Mouse (Mus musculus): ENCODE data around the gene Tamm41. TPM values are rescaled to one million over a fixed set of nuclear protein-coding genes. Genes with fewer than 3 reads are reported as not detected.
A peak's percentile ranks its signal among the peaks of the same experiment; 100 is the strongest.

The Tamm41 gene
- polyA plus RNA-seq, 1 experiment from 2014 or later = 104 TPM

DNA sequence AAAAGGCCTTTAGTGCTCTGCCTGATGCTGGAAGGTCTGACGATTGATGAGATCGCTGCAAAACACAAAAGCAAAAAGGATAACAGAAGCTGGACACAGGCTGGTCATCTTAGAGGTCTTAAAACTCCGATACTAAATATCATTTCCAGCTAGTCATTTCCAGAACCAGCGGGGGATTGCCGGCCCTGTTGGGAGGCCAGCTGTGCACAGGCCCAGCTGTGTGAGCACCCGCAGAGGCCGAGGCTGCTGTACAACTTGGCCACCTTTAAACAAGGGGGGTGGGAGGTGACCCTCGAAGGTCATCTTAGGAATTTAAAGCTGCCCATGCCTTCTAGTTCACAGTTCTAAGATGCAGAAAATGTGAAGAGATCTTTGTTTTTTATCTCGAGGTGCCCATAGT, 26.9 kb downstream of the Tamm41 start:
- H3K36me3 ChIP-seq = peaks cover 69% of the 10 kb centered on the region
- peaks cover 13% of the 10 kb centered on the region for H3K4me1 ChIP-seq
- 87% methylated on average over 9 of the region's 9 CpGs for WGBS
- H3K9me3 ChIP-seq (replicated peaks) = no peaks in the 10 kb centered on the region
- no peak overlapping the region for H3K4me3 ChIP-seq
- H3K27me3 ChIP-seq (ENCODE audit: low read depth, poor library complexity, severe bottlenecking) = no peaks in the 10 kb centered on the region
- H3K27ac ChIP-seq = no peak overlapping the region
- DNase-seq (ENCODE audit: low spot score) = no peak

DNA sequence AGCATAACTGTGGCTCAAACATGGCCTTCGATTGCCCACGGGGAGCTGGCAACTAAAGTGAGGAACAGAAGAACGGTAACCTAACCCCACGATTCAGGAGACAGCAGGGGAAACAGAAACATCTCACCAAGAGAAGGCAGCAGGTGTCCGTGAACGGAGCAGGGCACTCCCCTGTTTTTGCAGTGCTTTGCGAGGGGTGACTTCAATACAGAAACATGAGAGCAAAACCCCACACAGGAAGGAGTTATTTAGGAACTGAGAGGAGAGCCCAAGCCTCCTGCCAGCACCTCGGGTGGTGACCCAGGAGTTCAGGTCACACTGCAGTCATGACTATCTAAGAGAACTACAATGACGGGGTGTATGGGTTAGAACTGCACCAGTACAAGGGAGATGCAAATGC, 27.4 kb downstream of the Tamm41 start:
- 85% methylated on average over 9 of the region's 9 CpGs for WGBS
- H3K4me1 ChIP-seq = peaks cover 13% of the 10 kb centered on the region
- H3K9me3 ChIP-seq (replicated peaks) = no peaks in the 10 kb centered on the region
- H3K27ac ChIP-seq = no peak overlapping the region
- H3K4me3 ChIP-seq = no peak overlapping the region
- H3K36me3 ChIP-seq = peaks cover 68% of the 10 kb centered on the region
- DNase-seq (ENCODE audit: low spot score) = no peak
- no peaks in the 10 kb centered on the region for H3K27me3 ChIP-seq (ENCODE audit: low read depth, poor library complexity, severe bottlenecking)

GRCm38 (mm10) chr6:115007728-115008127, 29.9 kb downstream of the Tamm41 start:
- H3K9me3 ChIP-seq (replicated peaks) = no peaks in the 10 kb centered on the region
- H3K4me1 ChIP-seq = peaks cover 13% of the 10 kb centered on the region
- H3K4me3 ChIP-seq = no peak overlapping the region
- DNase-seq (ENCODE audit: low spot score) = peak; percentile 89
- H3K27me3 ChIP-seq (ENCODE audit: low read depth, poor library complexity, severe bottlenecking) = no peaks in the 10 kb centered on the region
- H3K36me3 ChIP-seq = peaks cover 60% of the 10 kb centered on the region
- 36% methylated on average over 5 of the region's 5 CpGs for WGBS
- peak overlapping the region; percentile 31; the same call in 1 of the 2 replicates for H3K27ac ChIP-seq

DNA sequence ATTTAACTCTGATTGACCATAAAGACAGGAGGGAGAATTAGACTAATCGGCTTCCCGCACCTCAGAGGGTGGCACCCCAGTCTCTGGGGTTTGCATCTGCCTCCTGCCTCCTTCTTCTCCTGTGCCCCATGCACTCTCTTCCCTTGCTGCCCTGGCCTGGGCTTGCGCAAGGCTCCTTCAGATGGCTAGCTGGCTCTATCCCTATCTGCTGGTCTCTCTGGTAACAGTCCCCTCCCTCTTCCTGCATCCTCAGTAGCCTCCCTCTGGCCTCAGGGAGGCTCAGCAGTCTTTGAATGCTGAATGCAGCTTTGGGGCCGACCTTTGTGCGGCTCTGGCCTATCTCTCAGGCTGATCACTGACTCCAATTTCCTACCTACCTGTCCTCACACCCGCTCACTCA, 30.7 kb downstream of the Tamm41 start:
- peaks cover 55% of the 10 kb centered on the region for H3K36me3 ChIP-seq
- H3K4me3 ChIP-seq = no peak overlapping the region
- no peaks in the 10 kb centered on the region for H3K9me3 ChIP-seq (replicated peaks)
- H3K4me1 ChIP-seq = peaks cover 10% of the 10 kb centered on the region
- no peaks in the 10 kb centered on the region for H3K27me3 ChIP-seq (ENCODE audit: low read depth, poor library complexity, severe bottlenecking)
- peak overlapping the region; percentile 31; the same call in 1 of the 2 replicates for H3K27ac ChIP-seq
- 61% methylated on average over 6 of the region's 6 CpGs for WGBS
- no peak for DNase-seq (ENCODE audit: low spot score)

DNA sequence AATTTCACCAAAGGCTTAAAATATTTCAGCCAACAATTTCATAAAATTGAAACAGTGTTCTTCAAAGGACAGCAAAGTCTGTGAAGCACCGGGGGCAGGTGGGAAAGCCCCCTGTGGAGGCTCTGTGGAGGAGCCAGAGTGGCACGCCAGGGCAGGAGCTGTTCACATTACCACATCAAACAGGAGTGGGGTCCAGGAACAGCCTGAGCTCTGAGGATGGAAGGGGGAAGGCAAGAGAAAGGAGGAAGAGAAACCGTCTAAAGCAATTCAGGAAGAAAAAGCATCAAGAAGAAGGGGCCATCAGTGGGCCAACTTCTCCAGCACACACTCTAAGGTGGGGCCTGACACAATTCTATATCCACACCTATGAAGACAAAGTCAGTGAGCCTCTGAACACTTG, 31.6 kb downstream of the Tamm41 start:
- Histone ChIP-seq H3K27ac (no peak overlapping the region), H3K4me1 (peaks cover 10% of the 10 kb centered on the region), H3K27me3 (ENCODE audit: low read depth, poor library complexity, severe bottlenecking) (no peaks in the 10 kb centered on the region), H3K36me3 (peaks cover 46% of the 10 kb centered on the region), H3K9me3 (replicated peaks) (no peaks in the 10 kb centered on the region), H3K4me3 (no peak overlapping the region)
- no peak for DNase-seq (ENCODE audit: low spot score)
- 62% methylated on average over 3 of the region's 3 CpGs for WGBS

DNA sequence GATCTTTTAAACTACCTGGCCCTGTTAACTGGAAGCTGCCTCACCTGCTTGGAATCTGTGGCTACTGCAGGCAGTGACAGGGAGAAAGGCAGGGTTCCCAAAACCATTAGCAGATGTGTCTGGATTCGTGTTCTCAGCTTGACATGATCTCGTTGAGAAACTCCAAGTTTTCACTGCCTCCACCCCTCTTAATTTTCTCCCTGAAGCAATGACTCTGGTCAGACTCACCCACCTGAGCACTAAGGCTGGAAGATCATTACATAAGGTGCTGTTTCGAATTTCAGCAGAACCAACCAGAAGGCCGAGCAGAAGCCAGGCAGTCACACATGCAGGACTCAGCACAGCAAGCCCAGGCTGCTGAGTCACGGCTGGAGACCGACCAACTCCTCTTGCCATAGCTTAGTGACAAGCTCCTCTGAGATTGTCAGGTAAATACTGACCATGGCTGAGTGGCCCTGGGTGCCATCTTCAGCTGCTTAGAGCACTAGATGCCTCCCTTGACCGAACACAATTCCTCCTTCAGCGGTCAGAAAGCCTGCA, 32.3 kb downstream of the Tamm41 start:
- Histone ChIP-seq H3K27me3 (ENCODE audit: low read depth, poor library complexity, severe bottlenecking) (no peaks in the 10 kb centered on the region), H3K36me3 (peaks cover 43% of the 10 kb centered on the region), H3K4me1 (peaks cover 10% of the 10 kb centered on the region), H3K4me3 (no peak overlapping the region), H3K9me3 (replicated peaks) (no peaks in the 10 kb centered on the region), H3K27ac (no peak overlapping the region)
- 86% methylated on average over 8 of the region's 8 CpGs for WGBS
- DNase-seq (ENCODE audit: low spot score) = no peak

DNA sequence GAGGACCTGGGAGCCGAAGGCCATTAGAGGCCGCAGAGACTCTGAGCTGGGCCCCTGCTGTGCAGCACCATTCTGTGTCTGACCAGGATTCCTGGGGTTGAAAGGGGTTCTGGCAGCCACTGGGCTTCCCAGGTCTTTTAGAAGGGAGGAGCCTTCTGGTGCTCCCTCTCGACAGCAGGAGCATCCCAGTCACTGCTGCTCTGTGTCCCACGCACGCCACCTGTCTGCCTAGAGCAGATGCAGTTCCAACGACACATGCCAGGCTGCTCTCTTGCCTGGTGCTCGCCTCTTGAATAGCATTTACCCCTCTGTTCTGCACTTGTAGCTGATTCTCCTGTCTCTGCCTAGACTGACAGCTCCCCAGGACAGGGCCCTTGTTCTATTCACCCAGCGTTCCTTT, 33.0 kb downstream of the Tamm41 start:
- H3K27ac ChIP-seq = no peak overlapping the region
- 91% methylated on average over 8 of the region's 8 CpGs for WGBS
- H3K4me3 ChIP-seq = no peak overlapping the region
- H3K9me3 ChIP-seq (replicated peaks) = no peaks in the 10 kb centered on the region
- no peak for DNase-seq (ENCODE audit: low spot score)
- H3K4me1 ChIP-seq = peaks cover 10% of the 10 kb centered on the region
- H3K27me3 ChIP-seq (ENCODE audit: low read depth, poor library complexity, severe bottlenecking) = no peaks in the 10 kb centered on the region
- peaks cover 43% of the 10 kb centered on the region for H3K36me3 ChIP-seq

DNA sequence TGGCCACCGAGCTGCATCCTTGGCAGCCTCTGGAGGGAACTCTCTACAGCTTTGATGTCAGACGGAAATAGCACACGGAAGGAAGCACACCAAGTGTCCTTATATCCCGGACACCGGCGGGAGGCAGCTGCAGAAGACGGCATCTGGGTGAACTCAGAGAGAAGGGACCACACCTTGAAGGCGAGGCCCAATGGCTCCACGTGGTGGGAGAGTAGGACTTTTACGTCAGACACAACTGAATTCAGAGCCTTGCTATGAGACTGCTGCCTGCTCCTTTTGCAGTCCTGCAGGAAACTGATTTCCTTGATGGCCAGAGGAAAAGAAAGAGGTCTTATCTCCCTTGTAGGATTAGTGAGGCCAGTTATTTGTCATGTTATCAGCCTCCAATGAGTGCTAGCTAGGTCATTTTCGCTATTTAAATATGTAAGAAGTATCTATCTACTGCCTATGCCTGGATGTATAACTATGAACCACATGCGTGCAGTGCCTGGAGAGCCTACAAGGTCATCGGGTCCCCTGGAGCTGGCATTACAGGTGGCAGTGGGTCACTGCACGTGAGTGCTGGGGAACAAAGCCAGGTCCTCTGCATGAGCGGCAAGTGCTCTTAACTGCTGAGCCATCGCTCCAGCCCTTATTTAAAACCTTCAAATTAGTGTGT, 39.2 kb downstream of the Tamm41 start:
- DNase-seq (ENCODE audit: low spot score) = no peak
- Histone ChIP-seq H3K27ac (peak overlapping the region; percentile 75), H3K27me3 (ENCODE audit: low read depth, poor library complexity, severe bottlenecking) (no peaks in the 10 kb centered on the region), H3K4me1 (peaks cover 29% of the 10 kb centered on the region), H3K36me3 (peaks cover 10% of the 10 kb centered on the region), H3K9me3 (replicated peaks) (no peaks in the 10 kb centered on the region), H3K4me3 (no peak overlapping the region)
- WGBS = 83% methylated on average over 16 of the region's 16 CpGs

- Histone ChIP-seq H3K4me1 (peaks cover 29% of the 10 kb centered on the region), H3K9me3 (replicated peaks) (no peaks in the 10 kb centered on the region)
Observed at GRCm38 (mm10) chr6:114997471-114997870, 40.2 kb downstream of the Tamm41 start.

GRCm38 (mm10) chr6:114996910-114997309, 40.8 kb downstream of the Tamm41 start:
- Histone ChIP-seq H3K4me1 (peaks cover 29% of the 10 kb centered on the region), H3K36me3 (peaks cover 10% of the 10 kb centered on the region), H3K27ac (peak overlapping the region; percentile 54), H3K27me3 (ENCODE audit: low read depth, poor library complexity, severe bottlenecking) (no peaks in the 10 kb centered on the region), H3K4me3 (no peak overlapping the region), H3K9me3 (replicated peaks) (no peaks in the 10 kb centered on the region)
- 59% methylated on average over 5 of the region's 5 CpGs for WGBS
- DNase-seq (ENCODE audit: low spot score) = no peak

More at GRCm38 (mm10) chr6:114997471-114997870, 40.2 kb downstream of the Tamm41 start:
- Histone ChIP-seq H3K4me3 (no peak overlapping the region), H3K27ac (peak overlapping the region; percentile 75), H3K36me3 (peaks cover 10% of the 10 kb centered on the region), H3K27me3 (ENCODE audit: low read depth, poor library complexity, severe bottlenecking) (no peaks in the 10 kb centered on the region)
- DNase-seq (ENCODE audit: low spot score) = peak; percentile 46
- 26% methylated on average over 5 of the region's 5 CpGs for WGBS

GRCm38 (mm10) chr6:114994079-114994478, 43.6 kb downstream of the Tamm41 start:
- DNase-seq (ENCODE audit: low spot score) = no peak
- H3K27ac ChIP-seq = no peak overlapping the region
- peaks cover 39% of the 10 kb centered on the region for H3K4me1 ChIP-seq
- H3K27me3 ChIP-seq (ENCODE audit: low read depth, poor library complexity, severe bottlenecking) = no peaks in the 10 kb centered on the region
- no peak overlapping the region for H3K4me3 ChIP-seq
- 94% methylated on average over 5 of the region's 5 CpGs for WGBS
- no peaks in the 10 kb centered on the region for H3K36me3 ChIP-seq
- no peaks in the 10 kb centered on the region for H3K9me3 ChIP-seq (replicated peaks)

- Histone ChIP-seq H3K27me3 (ENCODE audit: low read depth, poor library complexity, severe bottlenecking) (no peaks in the 10 kb centered on the region), H3K4me3 (no peak overlapping the region), H3K27ac (no peak overlapping the region), H3K36me3 (no peaks in the 10 kb centered on the region), H3K9me3 (replicated peaks) (no peaks in the 10 kb centered on the region), H3K4me1 (peaks cover 41% of the 10 kb centered on the region)
- DNase-seq (ENCODE audit: low spot score) = no peak
- WGBS = 80% methylated on average over 8 of the region's 8 CpGs
Observed at GRCm38 (mm10) chr6:114993659-114994058, 44.0 kb downstream of the Tamm41 start.

GRCm38 (mm10) chr6:114991909-114992308, 45.8 kb downstream of the Tamm41 start:
- DNase-seq (ENCODE audit: low spot score) = no peak
- H3K4me1 ChIP-seq = peaks cover 30% of the 10 kb centered on the region
- H3K27me3 ChIP-seq (ENCODE audit: low read depth, poor library complexity, severe bottlenecking) = no peaks in the 10 kb centered on the region
- 85% methylated on average over 4 of the region's 4 CpGs for WGBS
- H3K36me3 ChIP-seq = no peaks in the 10 kb centered on the region
- no peak overlapping the region for H3K27ac ChIP-seq
- H3K4me3 ChIP-seq = no peak overlapping the region
- H3K9me3 ChIP-seq (replicated peaks) = no peaks in the 10 kb centered on the region
